Mouse (Mus musculus) layer of hippocampus, adult 9-10 months (tissue): Measurements from ENCODE around the gene Tnfaip8l1.

Experiments used
- DNase-seq: peaks from one replicate; pipeline ENCODE4 v3.0.0; 2022; ENCODE audit warnings: low spot score

Tnfaip8l1 gene

DNA sequence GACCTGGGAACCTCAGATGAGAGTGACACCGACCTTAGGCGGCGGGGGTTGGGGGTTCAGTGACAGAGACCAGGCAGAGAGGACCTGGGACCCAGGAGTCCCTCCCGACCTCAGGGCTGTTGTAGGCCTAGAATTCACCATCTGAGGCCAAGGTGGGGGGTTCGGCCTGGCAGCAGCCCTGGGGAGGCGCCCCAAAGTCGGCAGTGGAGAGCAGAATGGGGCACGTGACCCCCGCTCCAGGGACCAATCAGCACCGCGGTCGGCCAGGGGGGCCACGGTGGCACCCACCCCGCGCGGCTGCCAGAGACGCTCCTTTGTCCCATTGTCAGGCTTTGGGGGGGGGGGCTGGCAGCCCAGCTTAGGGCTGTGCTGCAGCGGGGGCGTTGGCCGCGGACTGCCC lies 22.9 kb upstream of the Tnfaip8l1 start:
- DNase-seq, result no peak

DNA sequence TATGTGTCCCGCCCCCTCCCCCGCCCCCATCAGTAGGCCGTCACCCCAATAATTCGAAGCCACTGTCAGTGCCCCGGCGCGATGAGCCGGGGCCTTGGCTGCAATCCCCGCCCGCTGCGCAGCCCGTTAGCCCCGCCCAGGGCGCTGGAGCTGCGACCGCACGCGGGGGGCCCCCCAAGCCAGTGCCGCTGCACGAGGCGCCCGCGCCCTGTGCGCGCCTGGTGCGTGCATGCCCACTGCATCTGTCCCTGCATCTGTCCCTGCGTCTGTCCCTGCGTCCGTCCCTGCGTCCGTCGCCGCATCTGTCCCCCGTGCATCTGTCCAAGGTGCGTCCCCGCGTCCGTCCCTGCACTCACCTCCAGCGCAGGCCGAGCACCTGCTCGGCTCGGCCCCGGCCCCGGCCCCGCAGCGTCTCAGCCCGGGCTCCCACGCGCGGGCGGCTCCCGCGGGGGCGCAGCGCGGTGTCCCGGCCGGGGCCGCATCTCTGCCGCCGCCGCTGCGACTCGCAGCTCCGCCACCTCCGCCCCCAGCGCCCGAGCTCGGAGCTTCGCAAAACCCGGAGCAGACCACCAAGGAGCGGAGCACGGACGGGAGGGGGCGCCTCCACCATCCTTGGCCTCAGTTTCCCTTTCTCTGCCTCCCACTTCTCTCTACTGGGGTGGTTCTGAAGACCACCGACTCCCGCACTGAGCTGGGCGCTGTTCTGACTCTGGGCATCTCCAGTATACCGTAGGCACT lies 22.2 kb upstream of the Tnfaip8l1 start, which contains the start of gene Sema6b:
Gene Sema6b (minus strand): TSS at position 486 of the 738 bp plus-strand sequence.
- DNase-seq, result no peak

- no peak for DNase-seq
Measured at GRCm38 (mm10) chr17:56141702-56142605, 20.3 kb upstream of the Tnfaip8l1 start.

DNA sequence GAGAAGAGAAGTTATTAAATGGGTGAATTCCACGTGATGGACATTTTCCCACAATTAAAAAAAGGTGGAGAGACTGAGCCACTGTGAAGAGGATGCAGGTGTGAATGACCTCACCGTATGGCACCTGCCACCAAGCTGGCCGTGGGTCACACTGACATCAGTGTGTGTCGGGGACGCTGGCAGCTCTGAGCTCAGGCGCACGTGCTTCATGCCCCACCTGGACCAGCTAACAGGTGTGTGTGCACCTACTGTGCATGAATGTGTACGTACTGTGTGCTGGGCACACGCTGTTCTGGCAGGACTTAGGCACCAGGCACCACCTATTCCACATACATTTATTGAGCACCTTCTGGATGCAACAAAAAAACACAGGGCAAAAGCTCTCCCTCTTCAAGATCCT lies 17.7 kb upstream of the Tnfaip8l1 start:
- no peak for DNase-seq

- DNase-seq, result no peak
Measured at GRCm38 (mm10) chr17:56146131-56146530, 16.1 kb upstream of the Tnfaip8l1 start.

DNA sequence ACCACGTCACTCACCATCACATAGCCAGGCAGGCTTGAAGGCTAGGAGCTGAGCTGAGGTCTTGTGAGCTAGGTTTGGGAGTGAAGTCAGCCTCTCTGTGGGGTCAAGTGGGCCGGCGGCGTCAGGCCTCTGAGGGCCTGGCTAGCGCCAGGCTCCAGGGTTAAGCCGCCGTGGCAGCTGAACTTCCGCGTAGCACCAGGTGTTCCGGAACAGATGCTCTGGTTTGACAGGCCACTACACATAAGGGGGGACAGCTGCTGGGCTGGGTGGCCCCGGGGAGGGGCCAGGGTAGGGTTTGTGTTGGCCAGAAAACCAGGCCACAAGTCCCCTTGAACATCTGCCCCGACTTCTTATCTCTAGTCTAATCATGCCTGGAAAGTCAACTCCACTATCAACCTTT lies 14.9 kb upstream of the Tnfaip8l1 start:
- no peak for DNase-seq

DNA sequence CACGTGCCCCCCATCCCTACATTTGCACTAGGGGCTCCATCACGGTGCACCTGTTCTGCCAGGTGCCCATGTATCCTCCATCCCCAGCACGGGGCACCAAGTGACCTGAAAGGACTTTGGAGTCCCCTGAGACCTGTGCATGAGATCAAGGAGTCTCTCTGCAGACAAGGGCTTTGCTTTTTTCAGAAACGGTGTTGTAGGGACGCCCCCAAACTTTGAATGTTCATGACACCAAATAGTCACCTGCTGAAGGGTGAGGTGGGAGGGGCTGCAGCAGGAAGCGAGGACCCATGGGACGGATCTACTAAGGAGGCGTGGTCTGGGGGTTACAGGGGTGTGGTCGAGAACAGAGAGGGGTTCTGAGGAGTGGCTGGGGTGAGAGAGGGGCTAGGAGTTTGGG lies 14.0 kb upstream of the Tnfaip8l1 start:
- no peak for DNase-seq

DNA sequence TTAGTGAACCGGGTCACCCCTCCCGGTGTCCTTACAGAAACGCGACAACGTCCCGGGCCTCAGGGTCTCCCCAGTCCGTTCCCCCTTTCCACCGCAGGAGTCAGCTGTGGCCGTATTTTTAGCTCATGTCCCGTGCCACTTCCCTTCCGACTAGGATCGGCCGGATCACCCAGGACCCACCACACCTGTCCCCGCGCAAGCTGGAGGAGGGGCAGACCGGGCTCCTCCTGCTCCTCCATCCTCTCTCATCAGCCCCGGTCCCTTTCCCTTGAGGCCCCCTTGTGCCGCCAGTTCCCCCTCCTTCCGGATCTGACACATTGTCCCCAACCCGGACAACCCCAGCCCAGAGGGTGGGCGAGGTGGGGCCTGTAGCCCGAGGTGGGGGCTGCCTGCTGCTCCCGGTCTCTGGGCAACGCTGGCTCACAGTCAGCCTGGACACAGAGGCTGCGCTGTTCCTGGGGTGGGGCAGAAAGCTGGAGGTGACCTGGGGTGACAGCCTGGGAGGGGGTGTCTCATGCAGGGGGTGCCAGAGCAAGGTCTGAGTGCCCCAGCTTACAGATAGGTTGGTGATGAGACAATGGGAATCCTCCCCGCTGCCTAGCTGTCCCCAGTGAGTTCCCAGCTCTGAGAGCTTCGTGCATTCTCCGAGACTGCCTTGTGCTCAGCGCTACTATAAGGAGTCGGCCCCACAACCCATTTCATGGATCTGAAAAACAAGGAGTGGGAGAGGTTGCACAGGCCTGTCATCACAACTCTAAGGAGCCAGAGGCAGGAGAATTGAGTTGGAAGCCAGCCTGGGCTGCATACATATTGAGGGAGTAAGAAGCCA lies 13.3 kb upstream of the Tnfaip8l1 start:
- no peak for DNase-seq

GRCm38 (mm10) chr17:56149897-56150296 lies 12.4 kb upstream of the Tnfaip8l1 start:
- no peak for DNase-seq

- DNase-seq, result no peak
Measured at GRCm38 (mm10) chr17:56153643-56154042, 8.6 kb upstream of the Tnfaip8l1 start.

DNA sequence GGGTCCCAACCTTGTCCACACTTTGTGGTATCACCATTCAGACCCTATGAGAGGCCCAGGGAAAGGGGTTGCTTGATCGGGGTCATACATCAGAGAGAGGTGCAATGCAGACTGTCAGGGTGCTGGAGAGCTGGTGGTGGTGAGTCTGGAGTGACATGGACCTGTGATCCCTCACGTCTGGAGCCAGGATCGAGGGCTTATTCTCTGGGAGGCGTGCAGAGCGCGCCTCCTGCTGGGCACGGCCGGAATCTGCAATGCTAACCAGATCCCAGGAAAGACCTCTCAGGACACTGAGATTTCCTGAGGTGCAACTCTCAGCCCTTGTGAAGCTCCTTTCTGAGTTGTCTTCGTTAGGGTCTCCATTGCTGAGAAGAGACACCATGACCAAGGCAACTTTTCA lies 2.5 kb upstream of the Tnfaip8l1 start:
- no peak for DNase-seq

DNA sequence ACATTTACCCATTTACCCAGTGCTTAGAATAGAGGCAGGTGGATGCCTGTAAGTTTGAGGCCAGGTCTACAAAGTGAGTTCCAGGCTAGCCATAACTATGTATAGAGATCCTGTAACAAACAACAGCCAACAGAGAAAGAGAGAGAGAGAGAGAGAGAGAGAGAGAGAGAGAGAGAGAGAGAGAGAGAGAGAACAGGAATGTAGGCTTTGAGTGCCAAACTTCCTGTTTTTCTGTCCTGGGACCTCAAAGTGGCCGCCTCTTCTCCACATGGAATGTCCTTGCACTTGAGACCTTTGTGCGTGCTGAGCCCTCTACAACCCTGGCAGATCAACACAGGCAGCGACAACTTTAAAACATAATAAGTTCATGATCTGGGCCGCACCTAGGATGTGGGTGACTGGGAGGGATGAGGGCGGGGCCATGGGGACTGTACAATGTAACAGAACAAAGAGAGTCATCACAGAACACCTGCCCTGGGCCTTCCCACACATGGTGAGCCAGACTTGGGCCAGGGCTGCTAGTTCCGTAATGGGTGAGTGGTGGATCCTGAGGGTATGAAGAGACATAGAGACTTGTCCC lies 1.3 kb downstream of the Tnfaip8l1 start:
- no peak for DNase-seq

GRCm38 (mm10) chr17:56164510-56164909 lies 2.2 kb downstream of the Tnfaip8l1 start:
- no peak for DNase-seq

- DNase-seq, result no peak
Measured at GRCm38 (mm10) chr17:56165671-56166070, 3.4 kb downstream of the Tnfaip8l1 start.

DNA sequence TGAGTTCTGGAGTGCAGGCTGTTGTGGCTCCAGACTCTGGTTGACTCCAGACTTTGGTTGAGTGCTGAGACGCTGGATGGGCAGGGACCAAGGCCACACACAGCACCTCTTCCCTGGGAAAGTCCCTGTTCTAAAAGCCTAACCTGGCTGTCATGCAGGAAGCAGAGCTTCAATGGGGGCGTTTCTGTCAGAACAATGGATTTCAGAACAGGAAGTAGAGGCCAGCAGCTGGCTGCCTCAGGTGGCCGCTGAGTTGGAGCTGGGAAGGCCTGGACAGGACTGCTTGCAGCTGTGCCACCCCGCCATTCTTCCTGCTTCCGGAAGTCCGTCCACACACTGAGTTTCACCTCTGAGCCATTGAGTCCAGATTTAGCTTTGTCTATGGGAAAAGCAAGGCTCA lies 7.6 kb downstream of the Tnfaip8l1 start:
- DNase-seq, result no peak

DNA sequence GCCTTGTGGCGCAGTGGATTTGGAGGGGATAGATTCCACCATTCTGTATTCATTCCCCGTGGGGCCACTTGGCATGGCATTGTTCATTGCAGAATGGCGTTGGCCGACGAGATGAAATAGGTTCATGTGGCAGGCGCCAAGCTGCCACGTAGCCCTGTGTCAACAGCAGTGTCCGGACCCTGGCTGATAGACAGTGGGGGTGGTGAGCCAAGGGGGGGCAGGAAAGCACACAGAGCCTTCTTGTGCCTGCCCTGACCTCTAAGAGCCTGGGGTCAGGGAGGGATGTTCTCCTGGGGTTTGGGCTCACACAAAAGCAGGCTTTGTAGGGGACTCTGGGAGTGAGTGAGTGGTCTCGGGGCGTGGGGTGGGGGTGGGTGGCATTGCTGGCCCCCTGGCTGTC lies 8.4 kb downstream of the Tnfaip8l1 start:
- no peak for DNase-seq

GRCm38 (mm10) chr17:56171456-56171855 lies 9.2 kb downstream of the Tnfaip8l1 start:
- DNase-seq, result no peak

GRCm38 (mm10) chr17:56171881-56172280 lies 9.6 kb downstream of the Tnfaip8l1 start:
- no peak for DNase-seq

GRCm38 (mm10) chr17:56173401-56174046 lies 11.2 kb downstream of the Tnfaip8l1 start:
- DNase-seq, result no peak

DNA sequence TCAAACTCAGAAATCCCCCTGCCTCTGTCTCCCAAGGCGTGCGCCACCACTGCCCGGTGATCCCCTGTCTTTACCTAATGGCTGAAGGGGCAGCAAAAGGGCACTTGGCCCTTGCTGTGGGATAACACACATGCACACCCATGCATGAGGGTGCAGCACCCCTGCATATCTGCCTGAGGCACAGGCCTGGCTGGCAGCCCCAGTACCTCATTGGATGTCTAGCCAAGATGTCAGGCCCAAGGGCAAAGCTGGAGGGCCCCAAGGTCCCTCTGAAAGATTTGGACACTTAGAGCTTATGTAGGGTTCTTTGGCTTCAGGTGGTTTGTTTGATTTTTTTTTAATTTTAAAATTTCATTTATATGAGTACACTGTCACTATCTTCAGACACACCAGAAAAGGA lies 13.1 kb downstream of the Tnfaip8l1 start:
- DNase-seq, result no peak

DNA sequence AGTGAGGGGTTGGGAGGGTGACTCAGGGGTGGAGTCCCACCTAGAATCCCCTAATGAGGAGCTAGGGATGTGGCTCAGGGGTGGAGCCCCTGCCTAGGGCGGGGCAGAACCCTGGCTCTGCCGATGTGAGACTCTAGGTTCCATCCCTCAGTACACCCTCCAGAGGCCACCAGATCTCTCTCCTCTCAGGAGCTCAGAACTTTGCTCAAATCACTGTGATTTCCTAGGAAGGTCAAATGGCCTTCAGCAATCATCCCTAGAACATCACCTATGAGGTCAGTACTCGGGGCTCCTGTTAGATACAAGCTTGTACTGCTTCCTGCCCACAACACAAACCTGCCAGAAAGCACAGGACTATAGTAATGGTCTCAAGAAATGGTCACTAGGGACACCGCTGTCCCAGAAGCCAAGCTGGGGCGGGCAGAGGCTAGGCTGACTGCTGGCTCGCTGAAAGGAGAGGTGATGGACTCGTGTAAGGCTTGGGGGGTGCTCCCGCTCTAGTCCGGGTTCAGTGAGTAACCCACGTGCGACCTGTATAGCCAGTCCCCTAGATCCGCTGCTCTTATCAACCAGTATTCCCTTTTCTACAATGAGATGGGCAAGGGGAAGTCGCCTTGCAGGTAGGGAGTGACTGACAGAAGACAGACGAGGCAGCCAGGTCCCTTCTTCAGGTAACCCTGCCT lies 20.8 kb downstream of the Tnfaip8l1 start:
- DNase-seq, result no peak
